Mouse (Mus musculus) adrenal gland, postnatal 10 days (tissue): Measurements from ENCODE around the gene Mex3d. TPM values are rescaled to one million over a fixed set of nuclear protein-coding genes. Genes with fewer than 3 reads are reported as not detected.

ENCODE experiments used
- DNase-seq: peaks from one replicate; pipeline ENCODE4 v3.0.0; 2021; ENCODE audit warnings: mixed read lengths
- long read RNA-seq, 2 experiments: library from polyadenylated mRNA; stranded (forward); transcript quantifications; one replicate each; pipeline ENCODE4 v2.0.0; 2021
- total RNA-seq, 2 experiments: library from RNA; stranded (reverse); gene quantifications; 2 replicates each; pipeline ENCODE4 v1.2.3; 2021

Gene Mex3d
- 10 to 100 TPM; 19.6 to 21.8 TPM for total RNA-seq
- long read RNA-seq, experiment 1, transcript Mex3d-201 (2 exons, 3,266 nt), result major isoform, 11 of 18 reads
- long read RNA-seq, experiment 1, partial matches to known transcripts, result 0 of 18 reads
- long read RNA-seq, experiment 1, other reads (novel, unspliced or antisense), result 7 of 18 reads
- long read RNA-seq, experiment 2, partial matches to known transcripts, result 0 of 9 reads
- long read RNA-seq, experiment 2, other reads (novel, unspliced or antisense), result 5 of 9 reads

GRCm38 (mm10) chr10:80387522-80387959 is at the start of gene Mex3d:
Gene Mex3d, minus strand, starts transcription at chr10:80387659.
- peak; percentile 96 for DNase-seq

GRCm38 (mm10) chr10:80436276-80436675 is 48.8 kb upstream of the Mex3d start:
- no peak for DNase-seq

GRCm38 (mm10) chr10:80435764-80436163 is 48.3 kb upstream of the Mex3d start:
- DNase-seq, result peak; percentile 39

- no peak for DNase-seq
Observed at GRCm38 (mm10) chr10:80434823-80435222, 47.4 kb upstream of the Mex3d start.

- no peak for DNase-seq
Observed at GRCm38 (mm10) chr10:80434233-80434592, 46.8 kb upstream of the Mex3d start.

GRCm38 (mm10) chr10:80433513-80434232 is 46.2 kb upstream of the Mex3d start, which contains the start of gene Tcf3:
Gene Tcf3, minus strand, starts transcription at chr10:80433647.
- DNase-seq, result peak; percentile 96

GRCm38 (mm10) chr10:80432936-80433512 is 45.6 kb upstream of the Mex3d start:
- peak; percentile 62 for DNase-seq

- DNase-seq, result no peak
Observed at GRCm38 (mm10) chr10:80432387-80432785, 44.9 kb upstream of the Mex3d start.

- no peak for DNase-seq
Observed at GRCm38 (mm10) chr10:80431570-80432386, 44.3 kb upstream of the Mex3d start.

GRCm38 (mm10) chr10:80430375-80430980 is 43.0 kb upstream of the Mex3d start:
- DNase-seq, result no peak

- no peak for DNase-seq
Observed at GRCm38 (mm10) chr10:80429800-80430199, 42.3 kb upstream of the Mex3d start.

- no peak for DNase-seq
Observed at GRCm38 (mm10) chr10:80425041-80425440, 37.6 kb upstream of the Mex3d start.

- peak; percentile 51 for DNase-seq
Observed at GRCm38 (mm10) chr10:80423562-80423961, 36.1 kb upstream of the Mex3d start.

GRCm38 (mm10) chr10:80421651-80422472 is 34.4 kb upstream of the Mex3d start:
- DNase-seq, result peak; percentile 62

GRCm38 (mm10) chr10:80421208-80421607 is 33.7 kb upstream of the Mex3d start:
- DNase-seq, result no peak

- no peak for DNase-seq
Observed at GRCm38 (mm10) chr10:80420729-80421128, 33.3 kb upstream of the Mex3d start.

GRCm38 (mm10) chr10:80419419-80419818 is 32.0 kb upstream of the Mex3d start:
- DNase-seq, result no peak

- DNase-seq, result peak; percentile 76
Observed at GRCm38 (mm10) chr10:80418311-80418710, 30.9 kb upstream of the Mex3d start.

GRCm38 (mm10) chr10:80417841-80418240 is 30.4 kb upstream of the Mex3d start:
- DNase-seq, result no peak

GRCm38 (mm10) chr10:80417371-80417770 is 29.9 kb upstream of the Mex3d start:
- DNase-seq, result no peak

- no peak for DNase-seq
Observed at GRCm38 (mm10) chr10:80415566-80415965, 28.1 kb upstream of the Mex3d start.
